Mouse (Mus musculus): ENCODE results near the gene 1700016K19Rik. TPM values are rescaled to one million over a fixed set of nuclear protein-coding genes. Genes with fewer than 3 reads are reported as not detected.
"Not testable (repeated sequence)": the region's sequence is repeated elsewhere in the genome, so short reads cannot be mapped to it uniquely, and the experiment has no call there.

1700016K19Rik gene
- polyA plus RNA-seq, 1 experiment from 2014 or later = 4.0 TPM

DNA sequence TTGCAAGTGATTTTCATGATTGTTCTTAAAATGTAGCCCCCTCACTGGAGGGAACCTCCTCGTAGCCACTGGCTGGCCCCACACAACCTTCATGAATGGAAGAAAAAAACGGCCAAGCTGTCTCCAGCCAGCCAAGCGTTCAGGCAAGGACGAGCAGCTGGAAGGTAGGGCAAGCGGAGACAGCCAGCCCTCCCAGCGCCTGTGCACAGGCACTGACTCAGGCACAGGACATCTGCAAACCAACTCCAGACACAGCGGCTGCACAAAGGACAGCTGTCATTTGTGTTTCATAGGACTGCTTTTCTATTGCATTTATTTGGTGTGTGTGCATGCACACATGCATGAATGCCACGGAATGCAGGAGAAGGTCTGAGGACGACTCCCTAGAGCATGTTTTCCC is 5.4 kb upstream of the 1700016K19Rik start:
- no peak overlapping the region for H3K27ac ChIP-seq (ENCODE audit: low read depth)
- 50% methylated on average over 9 of the region's 9 CpGs for WGBS
- no peak overlapping the region for H3K4me2 ChIP-seq (ENCODE audit: low read length)
- H3K4me3 ChIP-seq (ENCODE audit: low read depth, low read length) = no peak overlapping the region
- ATAC-seq (replicated peaks; ENCODE audit: low FRiP score, low TSS enrichment, low read depth) (no peak), DNase-seq (ENCODE audit: low spot score) (no peak)
- no peaks in the 10 kb centered on the region for H3K27me3 ChIP-seq (replicated peaks; ENCODE audit: control insufficient read depth, insufficient read depth, low read length)
- no peak overlapping the region for H3K9ac ChIP-seq (ENCODE audit: low read length)
- no peaks in the 10 kb centered on the region for H3K4me1 ChIP-seq (replicated peaks; ENCODE audit: control insufficient read depth, insufficient read depth, low read length)
- no peaks in the 10 kb centered on the region for H3K36me3 ChIP-seq (ENCODE audit: control insufficient read depth, insufficient read depth, low read length)
- no peaks in the 10 kb centered on the region for H3K9me3 ChIP-seq (ENCODE audit: control insufficient read depth, low read length)

DNA sequence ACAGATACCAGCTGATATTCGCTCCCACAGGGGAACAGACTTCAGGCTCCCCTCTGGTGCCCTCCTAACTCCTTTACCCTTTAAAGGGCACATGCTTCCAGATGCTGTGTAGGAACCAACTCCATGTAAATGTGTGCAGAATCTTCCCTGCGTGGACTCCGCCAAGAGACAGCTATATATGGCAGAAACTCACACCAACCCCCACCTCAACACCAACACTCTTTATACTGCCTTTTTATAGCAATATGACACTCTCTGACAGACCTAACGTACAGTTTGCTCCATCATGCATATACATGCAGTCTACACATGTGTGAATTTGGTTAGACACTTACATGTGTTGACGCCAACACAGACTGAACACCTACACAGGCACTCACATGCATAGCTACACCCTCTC is 989 bp downstream of the 1700016K19Rik start:
- no peak for ATAC-seq (replicated peaks; ENCODE audit: low FRiP score, low TSS enrichment, low read depth)
- H3K9me3 ChIP-seq (ENCODE audit: control insufficient read depth, low read length) = no peaks in the 10 kb centered on the region
- 82% methylated on average over 5 of the region's 5 CpGs for WGBS

DNA sequence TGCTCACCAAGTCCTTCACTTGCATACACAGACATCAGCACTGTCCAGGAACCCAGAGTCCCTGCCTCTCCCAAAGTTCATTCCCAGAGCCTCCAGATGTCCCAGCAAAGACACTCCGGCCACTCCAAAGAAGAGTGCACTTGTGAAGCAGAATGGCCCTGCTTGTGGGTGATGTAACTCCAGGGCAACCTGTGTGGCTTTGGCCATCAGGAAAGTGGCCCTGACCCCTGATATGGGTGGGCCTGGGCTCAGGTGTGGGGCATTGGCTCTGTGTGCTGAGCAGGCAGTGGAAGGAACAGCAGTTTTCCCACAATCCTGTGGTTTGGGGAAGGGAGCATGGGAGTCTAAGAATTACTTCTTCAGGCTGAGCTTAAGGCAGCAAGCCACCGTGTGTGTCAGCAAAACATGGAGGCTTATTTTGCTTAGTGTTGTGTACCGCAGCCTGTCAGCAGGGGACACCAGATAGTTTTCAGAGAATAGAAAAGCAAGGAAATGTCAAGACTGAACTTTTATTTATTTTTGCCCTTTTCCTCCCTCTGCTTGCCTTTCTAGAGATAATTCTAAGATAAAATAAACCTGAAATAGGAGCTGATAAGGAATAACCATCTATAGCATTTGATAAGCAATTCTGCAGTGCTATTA is 1.6 kb downstream of the 1700016K19Rik start:
- Histone ChIP-seq H3K9me3 (ENCODE audit: control insufficient read depth, low read length) (no peaks in the 10 kb centered on the region), H3K4me1 (replicated peaks; ENCODE audit: control insufficient read depth, insufficient read depth, low read length) (peaks cover 3% of the 10 kb centered on the region; the same call in 1 of the 2 replicates), H3K27me3 (replicated peaks; ENCODE audit: control insufficient read depth, insufficient read depth, low read length) (no peaks in the 10 kb centered on the region), H3K27ac (ENCODE audit: low read depth) (no peak overlapping the region), H3K36me3 (ENCODE audit: control insufficient read depth, insufficient read depth, low read length) (no peaks in the 10 kb centered on the region), H3K4me2 (ENCODE audit: low read length) (no peak overlapping the region), H3K4me3 (ENCODE audit: low read depth, low read length) (no peak overlapping the region), H3K9ac (ENCODE audit: low read length) (no peak overlapping the region)
- DNase-seq (ENCODE audit: low spot score) = no peak
- no peak for ATAC-seq (replicated peaks; ENCODE audit: low FRiP score, low TSS enrichment, low read depth)
- WGBS = 53% methylated on average over 3 of the region's 3 CpGs

More for the DNA sequence above, 989 bp downstream of the 1700016K19Rik start:
- Histone ChIP-seq H3K4me3 (ENCODE audit: low read depth, low read length) (no peak overlapping the region), H3K9ac (ENCODE audit: low read length) (no peak overlapping the region), H3K36me3 (ENCODE audit: control insufficient read depth, insufficient read depth, low read length) (no peaks in the 10 kb centered on the region), H3K4me2 (ENCODE audit: low read length) (no peak overlapping the region), H3K27me3 (replicated peaks; ENCODE audit: control insufficient read depth, insufficient read depth, low read length) (no peaks in the 10 kb centered on the region), H3K27ac (ENCODE audit: low read depth) (no peak overlapping the region), H3K4me1 (replicated peaks; ENCODE audit: control insufficient read depth, insufficient read depth, low read length) (peaks cover 3% of the 10 kb centered on the region; the same call in 1 of the 2 replicates)
- no peak for DNase-seq (ENCODE audit: low spot score)

DNA sequence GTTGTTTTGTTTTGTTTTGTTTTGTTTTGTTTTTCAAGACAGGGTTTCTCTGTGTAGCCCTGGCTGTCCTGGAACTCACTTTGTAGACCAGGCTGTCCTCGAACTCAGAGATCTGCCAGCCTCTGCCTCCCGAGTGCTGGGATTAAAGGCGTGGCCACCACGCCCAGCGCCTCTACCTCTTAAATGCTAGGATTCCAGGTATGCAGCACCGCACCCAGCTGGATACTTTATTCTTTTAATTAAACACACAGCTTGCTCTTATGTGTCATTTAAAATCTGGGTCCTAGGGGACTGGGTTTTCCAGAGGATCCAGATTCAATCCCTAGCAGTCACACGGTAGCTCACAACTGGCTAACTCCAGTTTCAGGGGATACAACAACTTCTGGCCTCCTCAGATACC is 4.6 kb downstream of the 1700016K19Rik start:
- not testable (repeated sequence) for H3K4me1 ChIP-seq (replicated peaks; ENCODE audit: control insufficient read depth, insufficient read depth, low read length); H3K27me3 ChIP-seq (replicated peaks; ENCODE audit: control insufficient read depth, insufficient read depth, low read length); DNase-seq (ENCODE audit: low spot score); ATAC-seq (replicated peaks; ENCODE audit: low FRiP score, low TSS enrichment, low read depth); H3K9ac ChIP-seq (ENCODE audit: low read length); H3K27ac ChIP-seq (ENCODE audit: low read depth); H3K36me3 ChIP-seq (ENCODE audit: control insufficient read depth, insufficient read depth, low read length); H3K4me2 ChIP-seq (ENCODE audit: low read length); H3K9me3 ChIP-seq (ENCODE audit: control insufficient read depth, low read length); H3K4me3 ChIP-seq (ENCODE audit: low read depth, low read length)
- WGBS = 89% methylated on average over 7 of the region's 7 CpGs

DNA sequence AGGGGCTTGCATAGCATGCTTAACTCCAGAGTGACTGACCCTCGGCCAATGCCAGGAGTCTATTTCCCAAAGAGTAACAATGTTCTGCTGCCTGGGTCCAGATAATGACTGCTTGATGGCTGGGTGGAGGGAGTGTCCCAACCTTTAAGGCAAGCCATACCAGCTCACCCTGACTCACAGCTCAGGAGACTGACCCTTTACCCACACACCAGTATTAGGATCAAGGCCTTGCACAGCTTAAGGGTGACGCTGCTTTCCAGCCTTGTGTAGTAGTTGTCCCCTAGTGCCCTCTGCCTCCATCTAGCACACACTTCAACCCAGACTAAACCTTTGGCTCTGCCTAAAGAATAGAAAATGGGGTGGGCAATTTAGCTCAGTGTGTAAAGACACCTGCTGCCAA is 8.4 kb downstream of the 1700016K19Rik start:
- DNase-seq (ENCODE audit: low spot score) (no peak), ATAC-seq (replicated peaks; ENCODE audit: low FRiP score, low TSS enrichment, low read depth) (no peak)
- Histone ChIP-seq H3K4me2 (ENCODE audit: low read length) (no peak overlapping the region), H3K27ac (ENCODE audit: low read depth) (no peak overlapping the region), H3K4me3 (ENCODE audit: low read depth, low read length) (no peak overlapping the region), H3K9ac (ENCODE audit: low read length) (no peak overlapping the region), H3K36me3 (ENCODE audit: control insufficient read depth, insufficient read depth, low read length) (no peaks in the 10 kb centered on the region), H3K9me3 (ENCODE audit: control insufficient read depth, low read length) (no peaks in the 10 kb centered on the region), H3K4me1 (replicated peaks; ENCODE audit: control insufficient read depth, insufficient read depth, low read length) (no peaks in the 10 kb centered on the region), H3K27me3 (replicated peaks; ENCODE audit: control insufficient read depth, insufficient read depth, low read length) (no peaks in the 10 kb centered on the region)
- WGBS = 84% methylated on average over 2 of the region's 2 CpGs

DNA sequence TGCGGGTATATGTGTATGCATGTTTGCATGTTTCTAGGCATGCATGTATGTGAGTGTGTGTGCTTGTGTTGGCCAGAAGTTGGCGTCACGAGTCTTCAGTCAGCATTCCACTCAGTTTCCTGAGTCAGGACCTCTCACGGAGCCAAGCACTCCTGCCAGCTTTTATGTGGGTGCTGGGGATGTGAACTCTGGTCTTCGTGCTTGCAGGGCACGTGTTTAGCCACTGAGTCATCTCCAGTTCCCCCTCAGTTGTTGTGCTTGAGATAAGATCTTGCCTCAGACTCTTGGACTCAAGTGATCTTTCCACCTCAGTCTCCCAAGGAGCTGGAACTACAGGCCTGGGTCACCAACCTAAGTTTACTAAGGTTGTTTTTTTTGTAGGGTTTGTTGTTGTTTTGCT is 9.4 kb downstream of the 1700016K19Rik start:
- 84% methylated on average over 6 of the region's 6 CpGs for WGBS
- DNase-seq (ENCODE audit: low spot score) = no peak
- no peaks in the 10 kb centered on the region for H3K4me1 ChIP-seq (replicated peaks; ENCODE audit: control insufficient read depth, insufficient read depth, low read length)
- H3K27me3 ChIP-seq (replicated peaks; ENCODE audit: control insufficient read depth, insufficient read depth, low read length) = no peaks in the 10 kb centered on the region
- no peaks in the 10 kb centered on the region for H3K36me3 ChIP-seq (ENCODE audit: control insufficient read depth, insufficient read depth, low read length)
- no peak overlapping the region for H3K9ac ChIP-seq (ENCODE audit: low read length)
- no peak overlapping the region for H3K4me2 ChIP-seq (ENCODE audit: low read length)
- ATAC-seq (replicated peaks; ENCODE audit: low FRiP score, low TSS enrichment, low read depth) = no peak
- no peaks in the 10 kb centered on the region for H3K9me3 ChIP-seq (ENCODE audit: control insufficient read depth, low read length)
- H3K27ac ChIP-seq (ENCODE audit: low read depth) = no peak overlapping the region
- no peak overlapping the region for H3K4me3 ChIP-seq (ENCODE audit: low read depth, low read length)

DNA sequence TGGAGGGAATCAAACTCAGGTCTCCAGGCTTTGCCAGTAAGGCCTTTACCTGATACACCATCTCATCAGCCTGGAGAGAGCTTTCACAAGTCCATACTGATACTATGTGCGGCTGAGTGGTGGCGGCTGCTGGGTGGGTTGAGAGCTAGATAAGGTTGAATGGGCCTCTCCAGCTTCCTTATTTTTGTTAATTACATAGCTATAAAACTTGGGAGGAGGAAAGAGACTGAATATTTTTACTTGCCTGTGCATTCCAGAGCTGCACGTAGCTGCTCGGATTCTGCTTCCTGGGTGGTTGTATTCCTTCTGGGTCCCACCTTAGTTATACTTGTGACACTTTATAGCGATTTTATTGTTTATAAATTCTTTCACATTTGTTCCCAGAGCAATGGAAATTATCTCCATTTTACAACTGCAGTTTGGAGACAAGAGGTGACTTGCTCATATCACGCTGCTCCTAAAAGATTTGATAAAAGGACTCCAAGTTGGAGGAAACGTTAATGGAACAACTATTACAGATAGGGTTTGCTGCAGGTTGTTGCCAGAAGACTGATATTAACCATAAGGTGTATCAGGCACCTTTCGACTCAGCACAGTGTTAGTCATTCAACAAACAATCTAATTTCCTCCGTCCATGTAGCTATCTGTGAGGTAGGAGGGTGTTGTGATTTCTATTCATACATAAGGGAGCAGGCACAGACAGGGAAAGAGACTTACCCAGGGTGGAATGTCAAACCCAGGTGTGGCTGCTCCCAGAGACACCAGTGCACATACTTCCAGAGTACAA is 11.3 kb downstream of the 1700016K19Rik start:
- Histone ChIP-seq H3K4me2 (ENCODE audit: low read length) (no peak overlapping the region), H3K4me1 (replicated peaks; ENCODE audit: control insufficient read depth, insufficient read depth, low read length) (peaks cover 4% of the 10 kb centered on the region; the same call in 1 of the 2 replicates), H3K36me3 (ENCODE audit: control insufficient read depth, insufficient read depth, low read length) (no peaks in the 10 kb centered on the region), H3K9me3 (ENCODE audit: control insufficient read depth, low read length) (no peaks in the 10 kb centered on the region), H3K9ac (ENCODE audit: low read length) (no peak overlapping the region), H3K4me3 (ENCODE audit: low read depth, low read length) (no peak overlapping the region), H3K27me3 (replicated peaks; ENCODE audit: control insufficient read depth, insufficient read depth, low read length) (no peaks in the 10 kb centered on the region), H3K27ac (ENCODE audit: low read depth) (peak overlapping the region; percentile 57)
- WGBS = 60% methylated on average over 9 of the region's 9 CpGs
- peak; percentile 78; the same call in 1 of the 2 replicates for ATAC-seq (replicated peaks; ENCODE audit: low FRiP score, low TSS enrichment, low read depth)
- DNase-seq (ENCODE audit: low spot score) = no peak

DNA sequence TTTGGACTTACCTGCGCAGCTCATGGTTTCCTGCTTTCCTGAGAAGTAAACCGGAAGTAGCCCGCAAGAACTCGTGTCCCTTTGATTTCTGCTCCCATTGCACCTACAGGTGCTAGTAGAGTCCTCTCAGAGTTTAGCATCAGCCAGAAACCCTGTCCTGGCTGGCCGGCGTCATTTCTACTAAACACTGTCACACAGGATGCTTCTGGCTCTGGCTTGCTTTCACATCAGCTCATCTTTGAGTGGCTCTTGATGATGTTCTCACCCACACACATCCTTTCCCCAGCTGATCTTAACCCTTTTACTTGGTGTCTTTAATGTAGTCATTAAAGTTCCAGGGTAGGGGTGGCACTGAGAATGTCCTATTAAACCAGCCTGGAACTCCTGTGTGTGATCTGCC is 15.5 kb downstream of the 1700016K19Rik start:
- Histone ChIP-seq H3K4me3 (ENCODE audit: low read depth, low read length) (no peak overlapping the region), H3K27me3 (replicated peaks; ENCODE audit: control insufficient read depth, insufficient read depth, low read length) (no peaks in the 10 kb centered on the region), H3K27ac (ENCODE audit: low read depth) (no peak overlapping the region), H3K36me3 (ENCODE audit: control insufficient read depth, insufficient read depth, low read length) (peaks cover 14% of the 10 kb centered on the region; the same call in 1 of the 2 replicates), H3K9me3 (ENCODE audit: control insufficient read depth, low read length) (no peaks in the 10 kb centered on the region), H3K4me2 (ENCODE audit: low read length) (no peak overlapping the region), H3K4me1 (replicated peaks; ENCODE audit: control insufficient read depth, insufficient read depth, low read length) (peaks cover 4% of the 10 kb centered on the region; the same call in 1 of the 2 replicates), H3K9ac (ENCODE audit: low read length) (no peak overlapping the region)
- ATAC-seq (replicated peaks; ENCODE audit: low FRiP score, low TSS enrichment, low read depth) (no peak), DNase-seq (ENCODE audit: low spot score) (no peak)
- WGBS = 83% methylated on average over 6 of the region's 6 CpGs
